Mouse (Mus musculus) stomach, embryonic 15.5 days (tissue): ENCODE measurements at regions not wholly inside any gene's neighbourhood (a gene's known extent, or its start where the extent isn't known, plus 50 kb on each side); places are given as distances from the start of the nearest gene placed in this dataset.

Experiments used
- ATAC-seq: fragments of 200-750 bp; cut with Nextera tagmentation; 2 replicates; pipeline ENCODE4 v1.8.0; 2017; ENCODE audit warnings: low read depth, moderate number of reproducible peaks, moderate TSS enrichment; ENCODE audit not compliant: insufficient read depth, low FRiP score
- H3K27ac ChIP-seq: fragments of 300-500 bp; sonication (generic); 2 replicates; pipeline ENCODE4 v1.5.1; 2015; ENCODE audit warnings: mild to moderate bottlenecking, inconsistent platforms
- H3K27me3 ChIP-seq: fragments of 300-500 bp; sonication (generic); replicated peaks from 2 replicates; pipeline ENCODE4 v1.6.1; 2015; ENCODE audit warnings: inconsistent platforms
- H3K36me3 ChIP-seq: fragments of 300-500 bp; sonication (generic); 2 replicates; pipeline ENCODE4 v1.6.1; 2015; ENCODE audit warnings: inconsistent platforms
- H3K4me1 ChIP-seq: fragments of 300-500 bp; sonication (generic); 2 replicates; pipeline ENCODE4 v1.6.1; 2015; ENCODE audit warnings: inconsistent platforms
- H3K4me2 ChIP-seq: fragments of 300-500 bp; sonication (generic); 2 replicates; pipeline ENCODE4 v1.6.1; 2015; ENCODE audit warnings: mild to moderate bottlenecking, inconsistent platforms
- H3K4me3 ChIP-seq: fragments of 300-500 bp; sonication (generic); replicated peaks from 2 replicates; pipeline ENCODE4 v1.5.1; 2015; ENCODE audit warnings: inconsistent platforms
- H3K9ac ChIP-seq: fragments of 300-500 bp; sonication (generic); 2 replicates; pipeline ENCODE4 v1.6.1; 2015; ENCODE audit warnings: inconsistent platforms
- H3K9me3 ChIP-seq: fragments of 300-500 bp; sonication (generic); 2 replicates; pipeline ENCODE4 v1.6.1; 2016; ENCODE audit warnings: inconsistent platforms
- WGBS: fragments of 180-500 bp; shearing (Covaris S2); methylation state at CpG from one replicate; pipeline ENCODE4 v1.1.7; 2015; 5-methylcytosine and 5-hydroxymethylcytosine counted together

DNA sequence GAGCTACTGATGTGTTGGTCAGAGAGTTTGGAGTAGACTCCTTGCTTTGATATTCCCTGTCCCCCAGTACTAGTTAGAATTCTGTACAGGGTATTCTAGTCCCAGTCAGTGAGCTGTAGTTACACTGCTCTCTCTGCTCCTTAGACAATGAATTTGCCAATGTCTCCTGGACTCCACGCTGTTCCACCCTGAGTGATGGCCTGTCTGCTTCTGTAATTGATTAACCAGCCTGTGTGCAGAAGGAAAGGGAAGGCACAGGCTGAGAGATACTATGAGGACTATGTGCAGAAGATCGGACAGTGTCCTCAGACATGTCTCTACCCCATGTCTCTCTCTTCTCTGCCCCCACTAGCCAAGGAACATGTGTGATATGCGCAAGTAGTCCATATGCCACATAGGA is 209.9 kb downstream of the Brms1l start:
- H3K4me1 ChIP-seq = no peaks in the 10 kb centered on the region
- ATAC-seq = no peak
- no peak overlapping the region for H3K4me2 ChIP-seq
- 62% methylated on average over 3 of the region's 3 CpGs for WGBS
- H3K36me3 ChIP-seq = no peaks in the 10 kb centered on the region
- H3K27me3 ChIP-seq = no peaks in the 10 kb centered on the region
- no peaks in the 10 kb centered on the region for H3K9me3 ChIP-seq
- H3K4me3 ChIP-seq = no peak overlapping the region
- no peak overlapping the region for H3K27ac ChIP-seq
- no peak overlapping the region for H3K9ac ChIP-seq

DNA sequence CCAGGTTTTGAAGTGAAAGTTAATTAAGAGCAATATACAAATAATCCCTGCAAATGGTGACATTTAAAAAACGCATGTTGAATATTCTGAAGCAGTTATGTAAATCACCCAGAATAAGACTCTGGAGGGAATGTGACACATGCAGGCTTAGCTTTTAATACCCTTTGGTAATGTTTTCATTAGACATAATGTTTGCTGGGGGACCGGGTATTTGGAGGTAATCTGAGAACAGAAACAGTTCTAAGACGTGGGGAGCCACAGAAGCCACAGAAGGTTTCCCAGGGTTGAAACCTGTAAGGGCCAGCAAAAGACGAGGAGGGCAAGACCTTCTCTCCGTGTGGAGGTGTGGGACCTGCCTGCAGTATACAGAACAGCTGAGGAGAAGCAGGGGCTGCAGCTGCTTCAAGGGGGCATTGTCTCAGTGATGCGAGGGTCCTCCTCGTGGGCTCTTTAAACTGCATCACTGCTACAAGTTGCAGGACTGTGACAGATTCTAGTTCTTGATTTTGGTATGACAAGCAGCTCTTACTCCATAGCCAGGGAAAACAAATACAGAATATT is 184.9 kb downstream of the Brms1l start:
- Histone ChIP-seq H3K4me3 (no peak overlapping the region), H3K36me3 (no peaks in the 10 kb centered on the region), H3K27ac (no peak overlapping the region), H3K9ac (no peak overlapping the region), H3K27me3 (no peaks in the 10 kb centered on the region), H3K9me3 (no peaks in the 10 kb centered on the region), H3K4me1 (no peaks in the 10 kb centered on the region), H3K4me2 (no peak overlapping the region)
- no peak for ATAC-seq
- WGBS = 24% methylated on average over 7 of the region's 7 CpGs

DNA sequence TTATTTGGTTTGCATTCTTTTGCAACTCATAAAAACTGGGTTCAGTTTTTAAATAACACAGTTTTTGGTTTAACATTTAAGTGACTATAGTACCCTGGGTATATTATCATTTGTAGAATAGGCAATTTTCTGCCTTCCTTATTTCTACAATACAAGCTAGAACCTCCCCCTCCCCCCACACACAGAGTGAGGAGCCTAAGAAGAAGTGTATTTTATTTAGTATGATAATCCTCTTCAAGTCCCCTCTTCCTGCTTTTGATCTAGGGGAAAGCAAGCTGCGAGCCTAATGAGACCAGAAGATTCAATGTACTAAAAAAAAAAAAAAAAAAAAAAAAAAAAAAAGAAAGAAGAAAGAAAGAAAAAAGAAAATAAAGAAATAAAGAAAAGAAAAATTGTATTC is 184.4 kb downstream of the Brms1l start:
- ATAC-seq = no peak
- Histone ChIP-seq H3K36me3 (no peaks in the 10 kb centered on the region), H3K9me3 (no peaks in the 10 kb centered on the region), H3K27me3 (no peaks in the 10 kb centered on the region), H3K4me3 (no peak overlapping the region), H3K4me2 (no peak overlapping the region), H3K4me1 (no peaks in the 10 kb centered on the region), H3K9ac (no peak overlapping the region), H3K27ac (no peak overlapping the region)
- 33% methylated on average over 1 of the region's 1 CpGs for WGBS

DNA sequence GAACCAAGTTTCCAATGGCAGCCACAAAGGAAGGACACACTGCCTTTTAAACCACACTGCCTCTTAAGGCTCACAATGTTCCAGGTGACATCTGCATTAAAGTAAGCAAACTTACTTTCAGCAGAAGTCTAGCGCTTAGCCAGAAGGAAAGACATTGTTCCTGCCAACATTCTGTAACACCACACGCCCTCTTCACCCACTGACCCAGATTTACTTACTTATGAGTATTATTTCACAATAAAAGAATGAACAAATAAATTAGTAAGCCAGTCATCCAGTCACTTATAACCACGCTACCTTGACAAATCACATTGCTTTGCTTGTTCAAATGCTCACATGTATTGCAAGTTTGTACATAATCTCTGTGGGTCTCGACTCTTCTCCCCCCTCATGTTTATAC is 173.9 kb downstream of the Brms1l start:
- 58% methylated on average over 4 of the region's 4 CpGs for WGBS

DNA sequence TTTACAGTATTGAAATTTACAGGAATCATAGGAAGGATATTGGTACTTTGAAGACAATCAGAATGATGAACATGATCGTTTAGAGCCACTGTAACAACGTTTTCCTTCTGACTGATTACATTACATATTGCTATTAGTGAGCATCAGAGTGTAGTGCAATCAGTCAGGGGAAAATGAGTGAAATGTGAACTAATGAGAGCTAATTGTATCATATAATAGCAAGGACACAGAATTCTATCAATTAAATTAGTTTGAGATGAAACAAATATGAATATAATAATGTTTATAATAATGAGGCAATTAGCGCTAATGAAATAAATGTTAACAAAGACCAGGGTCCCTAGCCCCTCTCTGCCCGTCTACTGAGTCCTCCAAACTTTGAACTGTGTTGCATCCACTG is 169.7 kb downstream of the Brms1l start:
- Histone ChIP-seq H3K4me2 (no peak overlapping the region), H3K9me3 (no peaks in the 10 kb centered on the region), H3K4me3 (no peak overlapping the region), H3K9ac (no peak overlapping the region), H3K27ac (no peak overlapping the region), H3K4me1 (no peaks in the 10 kb centered on the region), H3K27me3 (no peaks in the 10 kb centered on the region), H3K36me3 (no peaks in the 10 kb centered on the region)
- no peak for ATAC-seq
- WGBS = 73% methylated on average over 4 of the region's 4 CpGs

More for the DNA sequence above, 173.9 kb downstream of the Brms1l start:
- Histone ChIP-seq H3K4me2 (no peak overlapping the region), H3K27me3 (no peaks in the 10 kb centered on the region), H3K4me3 (no peak overlapping the region), H3K36me3 (no peaks in the 10 kb centered on the region), H3K9me3 (no peaks in the 10 kb centered on the region), H3K4me1 (no peaks in the 10 kb centered on the region), H3K27ac (no peak overlapping the region), H3K9ac (no peak overlapping the region)
- no peak for ATAC-seq

DNA sequence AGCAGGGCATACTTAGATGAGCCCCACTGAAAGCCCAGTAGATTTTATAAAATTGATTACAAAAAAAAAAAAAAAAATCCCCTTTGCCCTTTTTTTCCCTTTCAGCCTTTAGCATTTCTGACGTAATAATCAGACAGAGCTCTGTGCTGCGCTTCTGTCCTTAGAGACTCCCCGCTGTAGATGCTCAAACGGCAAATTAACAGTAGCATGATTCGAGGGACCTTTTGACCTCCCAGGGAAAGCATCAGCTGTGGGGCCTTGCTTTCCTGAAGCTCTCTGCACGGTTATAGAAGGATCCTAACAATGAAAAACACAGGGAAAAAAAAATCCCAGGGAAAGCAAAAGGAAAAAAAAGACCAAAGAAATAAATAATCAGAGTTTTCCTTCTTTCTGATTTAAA is 169.2 kb downstream of the Brms1l start:
- Histone ChIP-seq H3K9me3 (no peaks in the 10 kb centered on the region), H3K4me1 (no peaks in the 10 kb centered on the region), H3K4me3 (no peak overlapping the region), H3K27ac (no peak overlapping the region), H3K36me3 (no peaks in the 10 kb centered on the region), H3K27me3 (no peaks in the 10 kb centered on the region), H3K4me2 (no peak overlapping the region), H3K9ac (no peak overlapping the region)
- ATAC-seq = no peak
- 48% methylated on average over 6 of the region's 6 CpGs for WGBS

DNA sequence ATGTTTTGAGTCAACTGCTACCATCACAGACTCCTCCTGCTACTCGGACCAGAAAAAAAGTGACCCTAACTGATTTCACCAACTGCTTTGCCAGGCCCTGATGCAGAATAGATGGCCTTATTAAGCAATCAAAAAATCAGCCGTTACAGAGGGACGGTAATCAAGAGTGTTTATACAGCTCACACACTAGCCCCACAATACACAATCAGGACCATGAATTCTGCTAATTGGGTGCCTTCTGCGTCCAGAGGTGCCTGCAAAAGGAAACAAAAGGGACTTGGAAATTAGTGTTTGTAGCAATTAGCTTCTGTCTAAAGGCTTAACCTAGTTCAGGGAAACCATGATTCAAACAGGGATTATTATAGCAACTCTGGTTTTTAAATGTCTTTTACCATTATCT is 168.4 kb downstream of the Brms1l start:
- Histone ChIP-seq H3K27ac (no peak overlapping the region), H3K4me3 (no peak overlapping the region), H3K9ac (no peak overlapping the region), H3K4me2 (no peak overlapping the region), H3K4me1 (no peaks in the 10 kb centered on the region), H3K27me3 (no peaks in the 10 kb centered on the region), H3K9me3 (no peaks in the 10 kb centered on the region), H3K36me3 (no peaks in the 10 kb centered on the region)
- WGBS = 48% methylated on average over 4 of the region's 4 CpGs
- no peak for ATAC-seq

DNA sequence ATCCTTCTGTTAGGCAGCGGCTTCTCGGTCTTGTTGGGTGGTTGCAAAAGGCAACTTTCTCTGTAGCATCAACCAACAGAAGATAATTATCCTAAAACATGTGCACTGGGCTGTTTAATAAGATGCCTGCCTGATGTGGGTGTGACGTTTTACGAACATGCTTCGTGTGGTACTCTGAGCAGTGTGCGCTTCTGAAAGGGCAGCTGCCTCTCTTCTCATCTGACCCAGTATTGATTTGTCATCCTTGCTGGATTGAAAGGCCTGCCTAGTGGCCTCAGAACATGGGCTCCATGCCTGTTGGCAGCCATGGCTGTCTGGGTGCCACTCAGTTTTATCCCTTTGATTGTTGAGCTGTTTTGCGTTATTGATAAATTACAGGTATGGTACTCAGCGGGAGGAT is 167.4 kb downstream of the Brms1l start:
- Histone ChIP-seq H3K27me3 (no peaks in the 10 kb centered on the region), H3K4me2 (no peak overlapping the region), H3K9me3 (no peaks in the 10 kb centered on the region), H3K27ac (no peak overlapping the region), H3K9ac (no peak overlapping the region), H3K36me3 (no peaks in the 10 kb centered on the region), H3K4me1 (no peaks in the 10 kb centered on the region), H3K4me3 (no peak overlapping the region)
- no peak for ATAC-seq
- WGBS = 84% methylated on average over 8 of the region's 8 CpGs

DNA sequence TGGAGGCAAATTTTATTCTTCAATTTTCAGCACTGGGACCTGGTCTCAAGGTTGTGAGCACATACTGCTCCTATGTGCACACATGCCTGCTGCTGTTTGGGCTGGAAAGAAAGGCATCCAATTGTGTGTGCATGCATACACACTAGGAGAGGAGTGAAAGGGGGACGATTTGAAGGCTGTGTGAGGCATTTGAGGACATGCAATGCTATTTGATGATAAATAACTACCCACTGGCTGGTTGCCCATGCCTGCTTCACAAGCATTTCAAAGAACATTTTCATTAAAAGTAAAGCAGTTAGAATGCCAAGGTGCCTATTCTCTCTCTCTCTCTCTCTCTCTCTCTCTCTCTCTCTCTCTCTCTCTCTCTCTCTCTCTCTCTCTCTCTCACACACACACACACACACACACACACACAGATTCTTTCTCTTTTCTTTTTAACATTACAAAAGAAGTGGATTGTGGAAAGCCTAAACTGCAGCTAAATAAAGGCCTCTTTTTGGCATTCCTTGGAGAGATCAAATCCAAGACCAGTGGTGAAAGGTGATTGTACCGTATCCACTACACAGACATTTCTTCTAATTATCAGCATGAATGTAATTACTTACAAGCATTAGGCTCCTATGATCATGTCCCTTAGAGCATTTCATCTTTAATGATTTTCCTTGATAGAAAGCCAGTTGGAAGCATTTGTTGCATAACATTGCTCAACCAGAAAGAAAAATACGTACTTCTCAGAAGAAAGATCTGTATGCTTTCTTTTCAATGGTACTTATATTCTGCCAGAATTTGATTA is 160.7 kb downstream of the Brms1l start:
- no peaks in the 10 kb centered on the region for H3K36me3 ChIP-seq
- H3K4me3 ChIP-seq = no peak overlapping the region
- no peaks in the 10 kb centered on the region for H3K27me3 ChIP-seq
- H3K27ac ChIP-seq = no peak overlapping the region
- no peaks in the 10 kb centered on the region for H3K9me3 ChIP-seq
- no peak overlapping the region for H3K4me2 ChIP-seq
- no peak for ATAC-seq
- WGBS = 72% methylated on average over 3 of the region's 3 CpGs
- no peaks in the 10 kb centered on the region for H3K4me1 ChIP-seq
- no peak overlapping the region for H3K9ac ChIP-seq

DNA sequence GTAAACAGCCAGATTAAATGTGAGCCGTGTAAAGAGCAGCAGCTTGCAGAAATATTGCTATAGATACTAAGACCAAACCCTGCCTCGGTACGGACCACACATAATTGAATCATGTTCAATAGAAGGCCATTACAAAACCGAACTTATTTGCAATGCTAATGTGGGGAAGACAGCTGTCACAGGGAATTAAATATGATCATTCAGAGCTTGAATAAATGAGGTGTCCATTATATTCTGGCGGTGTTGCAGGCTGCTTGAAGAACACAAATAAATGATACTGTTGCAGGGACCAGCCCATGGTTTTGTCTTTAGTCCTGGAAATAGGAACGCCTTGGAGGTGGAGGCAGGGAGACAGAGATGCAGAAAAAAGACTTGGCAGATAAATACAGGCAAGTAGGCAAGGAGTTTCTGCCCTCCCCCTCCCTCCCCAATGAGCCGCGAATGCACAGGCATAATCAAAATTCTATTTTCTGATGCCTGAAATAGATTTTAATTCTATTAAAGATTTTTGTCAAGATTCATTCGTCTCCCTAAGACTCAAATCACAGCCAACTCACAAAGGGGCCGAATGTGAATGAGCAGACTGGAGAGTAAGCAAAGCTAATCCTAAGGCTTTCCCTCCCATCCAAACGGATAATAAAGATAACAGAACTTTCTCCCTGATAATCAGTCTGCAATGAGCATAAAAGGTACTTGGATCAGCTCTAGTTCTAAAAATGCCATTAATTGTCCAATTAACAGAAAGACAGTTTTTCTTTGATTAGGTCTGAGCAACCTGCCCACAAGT is 147.6 kb downstream of the Brms1l start:
- Histone ChIP-seq H3K9me3 (no peaks in the 10 kb centered on the region), H3K9ac (no peak overlapping the region), H3K4me1 (no peaks in the 10 kb centered on the region), H3K27me3 (no peaks in the 10 kb centered on the region), H3K36me3 (no peaks in the 10 kb centered on the region), H3K4me3 (no peak overlapping the region), H3K4me2 (no peak overlapping the region), H3K27ac (no peak overlapping the region)
- WGBS = 70% methylated on average over 11 of the region's 11 CpGs
- ATAC-seq = no peak

DNA sequence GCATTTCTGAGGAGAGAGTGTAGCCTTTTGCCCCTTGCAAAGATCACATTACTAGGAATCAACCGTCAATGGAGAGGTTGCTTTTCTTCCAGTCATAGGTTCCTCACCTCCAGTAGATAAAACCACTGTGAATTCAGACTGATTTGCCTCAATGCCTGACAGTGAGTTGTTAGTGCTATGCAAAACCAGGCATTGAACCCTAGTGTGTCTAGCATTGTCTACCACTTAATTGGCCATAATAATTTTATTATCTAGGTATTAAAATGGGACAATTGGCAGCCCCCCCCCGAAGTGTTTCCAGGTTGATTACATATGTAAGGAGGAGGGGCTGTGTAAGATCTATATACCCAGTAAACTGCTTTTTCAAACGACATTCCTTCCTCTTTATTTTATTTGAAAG is 147.0 kb downstream of the Brms1l start:
- no peak overlapping the region for H3K9ac ChIP-seq
- no peaks in the 10 kb centered on the region for H3K27me3 ChIP-seq
- 59% methylated on average over 3 of the region's 3 CpGs for WGBS
- no peak overlapping the region for H3K4me3 ChIP-seq
- H3K9me3 ChIP-seq = no peaks in the 10 kb centered on the region
- H3K27ac ChIP-seq = no peak overlapping the region
- H3K4me2 ChIP-seq = no peak overlapping the region
- H3K36me3 ChIP-seq = no peaks in the 10 kb centered on the region
- no peaks in the 10 kb centered on the region for H3K4me1 ChIP-seq
- no peak for ATAC-seq

DNA sequence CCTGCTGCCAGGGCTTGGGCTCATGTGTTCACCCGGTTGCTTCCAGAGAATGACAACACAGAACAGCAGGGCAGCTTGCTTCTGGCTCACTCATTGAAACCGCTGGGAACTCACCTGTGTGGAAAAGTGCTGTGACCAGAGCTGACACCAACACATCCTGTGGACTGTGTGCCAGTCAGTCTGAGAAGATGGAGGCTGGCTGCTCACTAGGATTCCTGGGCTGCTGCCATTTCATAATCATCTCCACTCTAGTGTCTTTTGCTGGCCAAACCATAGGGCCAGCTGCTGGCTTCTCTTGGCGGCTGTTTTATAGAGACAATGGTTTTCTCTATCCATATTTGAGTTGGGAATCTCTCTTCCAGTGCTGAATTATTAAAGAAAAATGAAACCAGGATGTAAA is 138.1 kb downstream of the Brms1l start:
- 86% methylated on average over 3 of the region's 3 CpGs for WGBS
- Histone ChIP-seq H3K4me1 (no peaks in the 10 kb centered on the region), H3K4me2 (no peak overlapping the region), H3K4me3 (no peak overlapping the region), H3K9me3 (no peaks in the 10 kb centered on the region), H3K36me3 (no peaks in the 10 kb centered on the region), H3K9ac (no peak overlapping the region), H3K27me3 (no peaks in the 10 kb centered on the region), H3K27ac (no peak overlapping the region)
- ATAC-seq = no peak
